Mouse (Mus musculus): Measurements from ENCODE around the gene B230104I21Rik.
A peak's percentile ranks its signal among the peaks of the same experiment; 100 is the strongest.

Gene B230104I21Rik

GRCm38 (mm10) chr4:154352246-154352645, 16.3 kb downstream of the B230104I21Rik start:
- no peak for DNase-seq

GRCm38 (mm10) chr4:154355408-154355807, 19.5 kb downstream of the B230104I21Rik start:
- no peak for DNase-seq

- no peak for DNase-seq
Measured at GRCm38 (mm10) chr4:154358370-154358769, 22.4 kb downstream of the B230104I21Rik start.

GRCm38 (mm10) chr4:154358816-154359215, 22.9 kb downstream of the B230104I21Rik start:
- DNase-seq: no peak

GRCm38 (mm10) chr4:154359762-154360300, 23.9 kb downstream of the B230104I21Rik start:
- no peak for DNase-seq

GRCm38 (mm10) chr4:154360441-154360840, 24.5 kb downstream of the B230104I21Rik start:
- no peak for DNase-seq

- DNase-seq: no peak
Measured at GRCm38 (mm10) chr4:154360850-154361249, 24.9 kb downstream of the B230104I21Rik start.

GRCm38 (mm10) chr4:154364752-154365151, 28.8 kb downstream of the B230104I21Rik start:
- no peak for DNase-seq

GRCm38 (mm10) chr4:154366836-154367235, 30.9 kb downstream of the B230104I21Rik start:
- DNase-seq: no peak

- no peak for DNase-seq
Measured at GRCm38 (mm10) chr4:154369089-154369488, 33.2 kb downstream of the B230104I21Rik start.

GRCm38 (mm10) chr4:154370841-154371240, 34.9 kb downstream of the B230104I21Rik start:
- no peak for DNase-seq

- DNase-seq: no peak
Measured at GRCm38 (mm10) chr4:154371542-154372247, 35.8 kb downstream of the B230104I21Rik start.

GRCm38 (mm10) chr4:154375939-154376625, 40.2 kb downstream of the B230104I21Rik start:
- no peak for DNase-seq

GRCm38 (mm10) chr4:154378876-154379275, 42.9 kb downstream of the B230104I21Rik start:
- no peak for DNase-seq

- DNase-seq: no peak
Measured at GRCm38 (mm10) chr4:154385208-154385607, 49.3 kb downstream of the B230104I21Rik start.

GRCm38 (mm10) chr4:154385918-154386317, 50.0 kb downstream of the B230104I21Rik start:
- DNase-seq: no peak

- no peak for DNase-seq
Measured at GRCm38 (mm10) chr4:154386810-154387209, 50.9 kb downstream of the B230104I21Rik start.

GRCm38 (mm10) chr4:154389641-154390040, 53.7 kb downstream of the B230104I21Rik start:
- no peak for DNase-seq

- no peak for DNase-seq
Measured at GRCm38 (mm10) chr4:154390333-154391080, 54.6 kb downstream of the B230104I21Rik start.

- DNase-seq: no peak
Measured at GRCm38 (mm10) chr4:154392641-154393040, 56.7 kb downstream of the B230104I21Rik start.

- peak; percentile 94 for DNase-seq
Measured at GRCm38 (mm10) chr4:154393196-154394122, 57.5 kb downstream of the B230104I21Rik start.

GRCm38 (mm10) chr4:154394123-154394722, 58.3 kb downstream of the B230104I21Rik start:
- DNase-seq: no peak
